Mouse (Mus musculus) intestine, embryonic 16.5 days (tissue): ENCODE data around the gene Gm36028. TPM values are rescaled to one million over a fixed set of nuclear protein-coding genes. Genes with fewer than 3 reads are reported as not detected.

Experiments used
- ATAC-seq: fragments of 200-750 bp; cut with Nextera tagmentation; 2 replicates; pipeline ENCODE4 v1.8.0; 2017; ENCODE audit warnings: moderate TSS enrichment, moderate library complexity
- H3K27ac ChIP-seq: fragments of 300-500 bp; sonication (generic); 2 replicates; pipeline ENCODE4 v1.5.1; 2014; ENCODE audit warnings: mild to moderate bottlenecking, low read length
- H3K27me3 ChIP-seq: fragments of 300-500 bp; sonication (generic); replicated peaks from 2 replicates; pipeline ENCODE4 v1.6.1; 2014; ENCODE audit warnings: low read length, control low read depth, mixed read lengths; ENCODE audit not compliant: control insufficient read depth, insufficient read depth
- H3K36me3 ChIP-seq: fragments of 300-500 bp; sonication (generic); 2 replicates; pipeline ENCODE4 v1.6.1; 2014; ENCODE audit warnings: low read length, control low read depth; ENCODE audit not compliant: control insufficient read depth, insufficient read depth
- H3K4me1 ChIP-seq: fragments of 300-500 bp; sonication (generic); 2 replicates; pipeline ENCODE4 v1.6.1; 2014; ENCODE audit warnings: low read length, control low read depth, mixed read lengths; ENCODE audit not compliant: control insufficient read depth, insufficient read depth
- H3K4me2 ChIP-seq: fragments of 300-500 bp; sonication (generic); 2 replicates; pipeline ENCODE4 v1.6.1; 2014; ENCODE audit warnings: low read depth, low read length, control low read depth
- H3K4me3 ChIP-seq: fragments of 300-500 bp; sonication (generic); 2 replicates; pipeline ENCODE4 v1.5.1; 2014; ENCODE audit warnings: mild to moderate bottlenecking, low read length
- H3K9ac ChIP-seq: fragments of 300-500 bp; sonication (generic); 2 replicates; pipeline ENCODE4 v1.6.1; 2014; ENCODE audit warnings: low read depth, low read length
- H3K9me3 ChIP-seq: fragments of 300-500 bp; sonication (generic); 2 replicates; pipeline ENCODE4 v1.6.1; 2016; ENCODE audit warnings: low read length, control low read depth; ENCODE audit not compliant: control insufficient read depth
- WGBS: fragments of 180-500 bp; shearing (Covaris S2); extraction: QIAGEN DNeasy Blood & Tissue Kit; methylation state at CpG from one replicate; pipeline ENCODE4 v1.1.7; 2014; 5-methylcytosine and 5-hydroxymethylcytosine counted together
- polyA plus RNA-seq: library from polyadenylated mRNA; unstranded; fragments of >200 nt; fragmentation: Nextera tagmentation; extraction: Ambion mirVana; gene quantifications from 2 replicates; pipeline ENCODE4 v1.2.1, GENCODE M21; 2015

Gene Gm36028
- polyA plus RNA-seq, 1 experiment from 2014 or later: 3.1 TPM

GRCm38 (mm10) chr16:37817986-37818385 lies 43.0 kb downstream of the Gm36028 start:
- Histone ChIP-seq H3K4me2 (no peak overlapping the region), H3K4me3 (no peak overlapping the region), H3K36me3 (peaks cover 3% of the 10 kb centered on the region; the same call in 1 of the 2 replicates), H3K4me1 (peaks cover 8% of the 10 kb centered on the region), H3K27me3 (no peaks in the 10 kb centered on the region), H3K9me3 (no peaks in the 10 kb centered on the region), H3K9ac (no peak overlapping the region), H3K27ac (no peak overlapping the region)
- WGBS: 90% methylated on average over 4 of the region's 4 CpGs
- ATAC-seq: no peak

GRCm38 (mm10) chr16:37814383-37814971 lies 46.5 kb downstream of the Gm36028 start:
- ATAC-seq: peak; percentile 94
- no peaks in the 10 kb centered on the region for H3K27me3 ChIP-seq
- 0 out of 2 replicates have a peak, but pooled peaks cover 3% of the 10 kb centered on the region for H3K36me3 ChIP-seq
- H3K9me3 ChIP-seq: no peaks in the 10 kb centered on the region
- no peak overlapping the region for H3K9ac ChIP-seq
- H3K27ac ChIP-seq: peak overlapping the region; percentile 62; the same call in 1 of the 2 replicates
- no peak overlapping the region for H3K4me3 ChIP-seq
- H3K4me1 ChIP-seq: peaks cover 10% of the 10 kb centered on the region
- no peak overlapping the region for H3K4me2 ChIP-seq
- WGBS: 24% methylated on average over 7 of the region's 7 CpGs

DNA sequence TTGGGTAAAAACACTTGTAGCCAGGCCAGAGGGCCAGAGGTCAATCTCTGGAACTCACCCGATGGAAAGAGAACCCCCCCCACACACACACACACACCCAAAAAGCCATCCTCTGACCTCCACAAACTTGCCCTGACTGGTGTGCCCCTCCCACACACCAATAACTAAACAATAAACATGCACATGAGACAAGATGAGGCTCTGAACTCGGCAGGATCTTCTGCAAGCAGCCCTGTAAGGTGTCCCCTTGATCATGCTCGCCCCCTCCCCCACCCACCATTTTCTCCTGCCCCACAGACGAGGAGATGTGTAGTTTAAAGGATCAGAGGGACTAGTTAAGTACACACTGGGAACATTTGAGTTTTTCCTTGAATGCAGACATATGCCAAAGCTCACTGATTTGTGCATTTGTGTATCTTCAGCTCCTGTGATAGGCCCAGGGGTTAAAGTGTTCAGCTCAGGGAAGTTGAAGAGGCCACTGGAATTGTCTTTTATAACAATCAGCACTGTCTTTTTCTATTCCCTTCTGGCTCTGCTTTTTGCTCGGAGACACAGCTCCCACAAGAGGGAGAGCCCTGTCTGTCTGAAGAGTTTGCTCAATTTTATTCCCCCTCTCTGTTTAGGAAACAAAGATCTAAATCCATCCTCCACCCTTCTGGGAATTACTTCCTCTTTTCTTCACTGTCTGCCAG lies 47.1 kb downstream of the Gm36028 start:
- Histone ChIP-seq H3K9ac (peak overlapping the region; percentile 20; the same call in 1 of the 2 replicates), H3K36me3 (0 out of 2 replicates have a peak, but pooled peaks cover 2% of the 10 kb centered on the region), H3K4me1 (peaks cover 12% of the 10 kb centered on the region), H3K9me3 (no peaks in the 10 kb centered on the region), H3K4me2 (0 out of 2 replicates have a peak overlapping the region, but pooled peaks have one; percentile 14), H3K27me3 (no peaks in the 10 kb centered on the region), H3K4me3 (no peak overlapping the region), H3K27ac (peak overlapping the region; percentile 81)
- ATAC-seq: peak; percentile 3; the same call in 1 of the 2 replicates
- 24% methylated on average over 5 of the region's 5 CpGs for WGBS

- ATAC-seq: peak; percentile 22; the same call in 1 of the 2 replicates
- no peak overlapping the region for H3K9ac ChIP-seq
- WGBS: 49% methylated on average over 9 of the region's 9 CpGs
Observed at GRCm38 (mm10) chr16:37812474-37812886, 48.5 kb downstream of the Gm36028 start.

GRCm38 (mm10) chr16:37811874-37812273 lies 49.1 kb downstream of the Gm36028 start:
- no peak for ATAC-seq
- Histone ChIP-seq H3K9ac (no peak overlapping the region), H3K9me3 (no peaks in the 10 kb centered on the region), H3K36me3 (no peaks in the 10 kb centered on the region), H3K27me3 (no peaks in the 10 kb centered on the region), H3K27ac (no peak overlapping the region), H3K4me2 (no peak overlapping the region), H3K4me3 (no peak overlapping the region), H3K4me1 (peaks cover 12% of the 10 kb centered on the region)
- 84% methylated on average over 8 of the region's 8 CpGs for WGBS

More at GRCm38 (mm10) chr16:37812474-37812886, 48.5 kb downstream of the Gm36028 start:
- H3K36me3 ChIP-seq: no peaks in the 10 kb centered on the region
- no peaks in the 10 kb centered on the region for H3K27me3 ChIP-seq
- no peak overlapping the region for H3K27ac ChIP-seq
- no peak overlapping the region for H3K4me3 ChIP-seq
- no peak overlapping the region for H3K4me2 ChIP-seq
- peaks cover 12% of the 10 kb centered on the region for H3K4me1 ChIP-seq
- no peaks in the 10 kb centered on the region for H3K9me3 ChIP-seq

DNA sequence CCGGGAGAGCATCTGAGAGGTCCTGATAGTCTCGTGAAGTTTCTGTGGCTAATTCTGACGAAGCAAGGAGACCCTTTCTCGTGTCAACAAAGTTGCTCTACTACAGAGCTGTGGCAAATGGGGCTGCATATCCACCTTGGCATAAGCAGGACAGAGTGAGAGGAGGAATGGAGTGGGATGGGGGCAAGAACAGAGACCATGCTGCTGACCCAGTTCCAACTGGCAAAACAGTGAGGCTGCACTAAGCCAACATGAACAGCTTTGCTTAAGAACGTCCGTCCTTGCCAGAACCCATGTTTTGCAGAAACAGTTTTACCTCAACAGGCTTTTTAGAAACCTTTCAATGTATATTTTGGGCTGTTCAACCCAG lies 51.3 kb downstream of the Gm36028 start:
- Histone ChIP-seq H3K4me3 (no peak overlapping the region), H3K9ac (no peak overlapping the region), H3K4me1 (peaks cover 12% of the 10 kb centered on the region), H3K9me3 (no peaks in the 10 kb centered on the region), H3K27me3 (no peaks in the 10 kb centered on the region), H3K4me2 (no peak overlapping the region), H3K27ac (peak overlapping the region; percentile 79), H3K36me3 (no peaks in the 10 kb centered on the region)
- ATAC-seq: no peak
- WGBS: 64% methylated on average over 6 of the region's 6 CpGs

DNA sequence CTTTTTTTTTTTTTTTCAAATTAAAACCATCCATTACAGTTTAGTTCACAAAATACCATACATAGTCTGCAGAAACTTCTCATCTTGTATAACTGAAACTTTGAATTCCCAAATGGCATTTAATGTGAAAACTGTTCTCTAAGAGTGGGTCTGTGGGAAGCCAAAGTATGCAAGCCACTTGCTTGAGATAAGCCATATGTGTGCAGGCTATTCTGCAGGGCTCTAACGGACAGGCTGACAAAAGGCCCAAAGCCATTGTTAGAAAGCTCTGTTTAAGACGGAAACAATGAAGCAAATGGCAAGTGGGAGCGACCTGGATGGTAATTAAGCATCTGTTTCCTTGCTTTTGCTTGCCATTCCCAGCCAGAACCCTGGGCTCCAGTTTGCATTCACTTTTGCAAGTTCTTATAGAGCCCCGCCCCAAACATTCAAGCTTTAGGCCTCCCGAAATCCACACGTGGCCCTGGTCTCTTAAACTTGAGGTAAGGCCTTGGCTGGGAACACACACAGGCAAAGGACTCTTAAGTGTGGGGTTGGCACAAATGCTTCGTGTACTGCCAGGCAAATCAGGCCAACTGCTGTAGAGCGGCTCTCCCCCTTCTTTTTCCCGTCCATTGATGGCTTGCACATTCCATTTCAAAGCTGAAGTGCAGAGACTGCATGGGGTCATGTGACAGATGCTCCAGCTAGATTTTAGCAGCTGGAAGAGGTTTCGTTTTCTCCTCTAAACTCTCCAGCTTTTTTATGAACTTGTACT lies 51.9 kb downstream of the Gm36028 start:
- Histone ChIP-seq H3K9ac (no peak overlapping the region), H3K36me3 (no peaks in the 10 kb centered on the region), H3K4me3 (no peak overlapping the region), H3K9me3 (no peaks in the 10 kb centered on the region), H3K4me2 (no peak overlapping the region), H3K27me3 (no peaks in the 10 kb centered on the region), H3K27ac (peak overlapping the region; percentile 79), H3K4me1 (peaks cover 11% of the 10 kb centered on the region)
- WGBS: 49% methylated on average over 10 of the region's 10 CpGs
- ATAC-seq: peak; percentile 52; the same call in 1 of the 2 replicates

- no peaks in the 10 kb centered on the region for H3K9me3 ChIP-seq
- WGBS: 82% methylated on average over 8 of the region's 8 CpGs
- H3K4me3 ChIP-seq: no peak overlapping the region
- H3K4me1 ChIP-seq: peaks cover 4% of the 10 kb centered on the region; the same call in 1 of the 2 replicates
- no peaks in the 10 kb centered on the region for H3K27me3 ChIP-seq
- H3K36me3 ChIP-seq: 0 out of 2 replicates have a peak, but pooled peaks cover 3% of the 10 kb centered on the region
- no peak overlapping the region for H3K9ac ChIP-seq
- H3K27ac ChIP-seq: peak overlapping the region; percentile 18; the same call in 1 of the 2 replicates
- ATAC-seq: no peak
- no peak overlapping the region for H3K4me2 ChIP-seq
Observed at GRCm38 (mm10) chr16:37807269-37807668, 53.7 kb downstream of the Gm36028 start.
